Mouse (Mus musculus): Measurements from ENCODE around the gene Rnf31.

Gene Rnf31

DNA sequence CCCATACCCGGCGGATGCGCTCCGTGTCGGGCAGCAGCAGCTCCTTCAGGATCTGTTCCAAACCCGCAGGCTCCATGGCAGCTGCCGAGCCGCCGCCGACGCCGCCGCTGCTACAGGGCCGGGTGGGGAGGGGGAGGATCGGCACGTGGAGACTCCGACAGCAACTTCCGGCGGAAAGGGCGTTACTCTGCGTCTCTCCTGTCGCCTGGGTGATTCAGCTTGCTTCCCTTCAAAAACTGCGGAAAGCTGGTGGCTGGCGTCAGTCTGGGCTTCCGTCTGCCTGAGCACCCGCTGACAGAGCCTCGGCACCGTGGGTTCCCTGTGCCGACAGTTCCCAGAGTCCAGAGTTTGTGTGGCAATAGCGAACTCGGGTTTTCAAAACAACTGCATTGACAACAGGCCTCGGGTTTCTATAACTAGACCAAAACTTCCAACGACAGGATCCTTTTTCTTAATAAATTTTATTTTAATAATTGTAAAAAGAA, 44.1 kb downstream of the Rnf31 start, which contains the start of gene Ipo4:
Gene Ipo4 (minus strand): TSS at position 435 of the 485 bp plus-strand sequence.
- in situ Hi-C loops (cut with MboI; ENCODE audit: low pct_unique_long_range_greater_than_20kb in 1 of 2, low sequenced_read_pairs in 2 of 2, unreplicated experiment in 1 of 2): no loop called here

DNA sequence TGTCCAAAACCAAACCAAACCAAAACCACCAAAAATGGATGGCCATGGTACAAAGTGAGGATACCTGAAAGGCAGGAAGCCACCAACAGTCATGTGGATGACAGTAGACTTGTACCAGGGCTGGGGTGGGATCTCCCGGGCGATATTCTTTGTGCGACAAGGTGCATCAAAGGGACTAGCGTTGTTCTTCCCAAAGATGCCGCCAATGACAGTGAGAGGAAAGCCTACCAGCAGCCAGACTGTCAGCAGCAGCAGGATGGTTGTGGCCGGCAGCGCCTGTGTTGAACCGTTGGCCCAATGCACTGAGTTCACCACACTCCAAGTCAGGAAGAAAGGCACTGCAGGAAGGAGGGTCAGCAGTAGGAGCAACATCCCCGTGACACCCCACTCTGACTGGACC, 46.3 kb downstream of the Rnf31 start, which contains the start of gene Gm49378:
Gene Gm49378 (minus strand): TSS at position 101 of the 400 bp plus-strand sequence.
- in situ Hi-C loops (cut with MboI; ENCODE audit: low pct_unique_long_range_greater_than_20kb in 1 of 2, low sequenced_read_pairs in 2 of 2, unreplicated experiment in 1 of 2): no loop called here

DNA sequence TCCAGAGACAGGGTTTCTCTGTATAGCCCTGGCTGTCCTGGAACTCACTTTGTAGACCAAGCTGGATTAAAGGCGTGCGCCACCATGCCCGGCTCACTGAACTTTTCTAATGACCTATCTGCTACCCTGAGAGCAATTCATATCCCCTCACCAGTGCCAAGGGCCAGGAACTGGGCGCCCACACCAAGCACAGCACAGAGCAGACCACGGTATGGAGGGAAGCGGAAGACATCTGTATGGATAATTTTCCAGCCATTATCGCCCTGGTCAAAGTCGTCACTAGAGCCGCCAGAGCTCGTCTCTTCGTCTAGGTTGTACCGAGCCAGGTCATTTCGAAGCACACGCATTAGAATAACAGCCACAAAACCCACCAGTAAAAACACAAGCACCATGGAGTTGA, 49.3 kb downstream of the Rnf31 start:
- in situ Hi-C loops (cut with MboI; ENCODE audit: low pct_unique_long_range_greater_than_20kb in 1 of 2, low sequenced_read_pairs in 2 of 2, unreplicated experiment in 1 of 2): no loop called here

DNA sequence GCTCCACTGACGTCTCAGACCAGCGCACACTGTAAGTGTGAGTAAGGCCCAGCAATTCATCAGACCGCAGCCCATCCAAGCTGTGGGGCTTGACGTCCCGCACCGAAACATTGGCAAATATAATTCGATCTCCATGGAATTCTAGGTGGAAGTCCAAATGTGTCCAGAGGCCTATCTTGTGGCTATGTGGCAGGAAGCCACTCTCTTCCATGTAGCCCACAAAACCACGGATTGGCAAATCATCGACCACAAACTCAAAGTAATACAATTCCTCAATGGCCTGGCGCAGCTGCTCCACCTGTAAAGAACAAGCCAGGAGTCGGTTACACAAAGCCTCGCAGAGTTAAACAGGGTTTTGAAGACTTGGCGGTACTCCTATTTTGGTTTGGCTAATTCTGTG, 49.8 kb downstream of the Rnf31 start:
- in situ Hi-C loops (cut with MboI; ENCODE audit: low pct_unique_long_range_greater_than_20kb in 1 of 2, low sequenced_read_pairs in 2 of 2, unreplicated experiment in 1 of 2): no loop called here

DNA sequence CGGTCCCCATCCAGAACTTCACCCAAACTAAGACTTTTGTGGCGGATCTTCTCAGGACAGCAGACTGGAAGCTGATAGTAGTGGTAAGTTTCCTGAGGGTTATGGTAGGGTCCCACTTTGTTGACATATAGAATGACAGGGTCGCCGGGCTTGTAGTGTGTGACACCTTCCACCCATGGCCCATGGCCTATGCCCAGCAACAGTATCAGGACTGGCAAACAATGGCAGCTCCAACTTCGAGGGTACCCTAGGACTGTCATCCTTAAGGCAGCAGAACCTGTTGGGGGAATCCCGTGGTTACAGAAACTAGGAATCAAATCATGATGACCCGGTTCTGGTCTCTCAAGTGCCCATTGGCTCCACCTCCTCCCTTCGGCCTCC, 51.2 kb downstream of the Rnf31 start:
- in situ Hi-C loops (cut with MboI; ENCODE audit: low pct_unique_long_range_greater_than_20kb in 1 of 2, low sequenced_read_pairs in 2 of 2, unreplicated experiment in 1 of 2): no loop called here

DNA sequence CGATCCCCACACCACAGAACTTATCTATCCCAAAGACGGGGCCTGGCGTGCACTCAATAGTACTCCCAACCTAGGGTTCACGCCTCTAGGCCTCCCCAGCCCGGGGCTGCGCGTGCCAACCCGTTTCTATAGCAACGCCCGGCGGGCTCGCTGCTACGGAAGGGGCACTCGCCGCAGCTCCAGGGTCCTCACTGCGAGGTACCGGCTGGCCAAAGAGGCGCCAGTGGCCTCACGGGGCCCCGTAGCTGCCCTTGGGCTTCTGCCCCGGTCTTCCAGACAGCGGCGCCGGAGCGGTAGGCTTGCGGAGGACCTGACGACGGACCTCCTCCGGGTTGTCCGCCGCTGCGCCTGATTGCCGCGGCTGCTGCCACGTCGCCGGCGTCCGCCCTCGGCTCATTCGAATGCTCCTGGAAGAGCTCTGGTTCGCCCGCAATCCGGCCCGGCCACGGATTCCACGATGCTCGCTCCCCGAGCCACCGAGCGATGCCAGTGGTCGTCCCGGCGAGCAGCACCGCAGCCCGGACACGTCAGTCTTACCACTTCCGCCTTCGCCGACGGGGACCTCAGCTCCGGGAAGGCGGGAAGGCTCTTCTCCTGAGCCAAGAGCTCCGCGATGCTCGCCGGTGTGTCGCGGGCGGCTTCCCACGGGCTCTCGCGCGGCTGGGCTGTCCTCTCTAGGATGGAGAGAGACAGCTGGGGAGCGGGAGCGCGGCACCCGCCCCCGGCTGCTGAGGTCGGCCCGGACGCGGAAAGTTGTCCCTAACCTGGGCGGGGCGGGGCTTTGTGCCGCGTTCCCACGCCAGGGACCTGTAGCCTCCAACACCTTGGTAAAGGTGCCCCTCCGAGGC, 51.8 kb downstream of the Rnf31 start, which contains the start of gene Tm9sf1:
Gene Tm9sf1 (minus strand): TSS at position 747 of the 848 bp plus-strand sequence.
- in situ Hi-C loops (cut with MboI; ENCODE audit: low pct_unique_long_range_greater_than_20kb in 1 of 2, low sequenced_read_pairs in 2 of 2, unreplicated experiment in 1 of 2): no loop called here

DNA sequence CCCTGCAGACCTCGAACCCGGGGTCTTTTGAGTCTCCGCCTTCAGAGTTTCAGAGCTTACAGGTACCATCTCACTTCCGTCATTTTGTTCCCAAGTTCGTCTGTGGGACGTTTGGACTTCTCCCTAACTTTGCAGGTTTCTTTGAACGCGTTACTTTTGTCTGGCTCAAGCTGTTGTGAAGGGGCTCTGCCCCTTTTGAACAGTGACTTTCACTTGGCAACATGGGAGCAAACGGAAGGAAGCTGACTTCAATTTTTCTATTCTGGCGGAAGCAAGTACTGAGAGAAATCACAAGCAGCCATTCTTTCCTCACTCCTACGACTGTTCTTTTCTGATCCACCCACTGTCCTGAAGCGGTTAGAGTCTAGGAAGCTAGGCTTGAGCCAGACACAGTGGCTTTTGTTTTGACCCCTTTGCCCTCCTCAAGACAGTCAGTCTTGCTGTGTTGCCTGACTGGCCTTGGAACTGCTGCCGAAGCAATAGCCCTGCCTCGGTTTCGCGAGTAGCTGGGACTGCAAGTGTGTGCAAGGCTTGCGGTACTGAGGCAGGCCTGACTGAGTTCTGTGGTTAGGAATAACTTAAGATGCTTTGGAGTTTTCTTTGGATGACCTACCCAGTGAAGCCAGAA, 52.9 kb downstream of the Rnf31 start:
- in situ Hi-C loops (cut with MboI; ENCODE audit: low pct_unique_long_range_greater_than_20kb in 1 of 2, low sequenced_read_pairs in 2 of 2, unreplicated experiment in 1 of 2): no loop called here

DNA sequence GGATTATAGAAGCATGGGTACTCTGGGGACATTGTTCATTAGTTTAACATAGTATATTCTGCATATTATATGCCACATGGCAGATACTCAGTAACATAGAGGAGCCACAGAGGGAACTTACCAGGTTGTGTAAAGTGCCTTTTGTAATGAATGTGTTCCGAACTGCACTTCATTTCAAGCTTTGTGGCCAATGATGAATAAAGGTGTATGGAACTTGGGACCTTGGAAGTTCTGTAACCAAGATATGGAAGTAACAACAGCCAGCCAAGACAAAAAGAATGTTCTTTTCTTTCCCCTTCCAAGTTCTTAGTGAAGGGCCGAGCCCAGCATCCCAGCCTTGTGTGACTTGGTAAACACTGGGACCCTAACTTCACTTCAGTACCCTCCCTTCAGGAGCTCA, 58.4 kb downstream of the Rnf31 start, which contains the start of gene Tssk4:
Gene Tssk4 (plus strand): TSS at position 301 of the 400 bp plus-strand sequence.
- in situ Hi-C loops (cut with MboI; ENCODE audit: low pct_unique_long_range_greater_than_20kb in 1 of 2, low sequenced_read_pairs in 2 of 2, unreplicated experiment in 1 of 2): no loop called here

DNA sequence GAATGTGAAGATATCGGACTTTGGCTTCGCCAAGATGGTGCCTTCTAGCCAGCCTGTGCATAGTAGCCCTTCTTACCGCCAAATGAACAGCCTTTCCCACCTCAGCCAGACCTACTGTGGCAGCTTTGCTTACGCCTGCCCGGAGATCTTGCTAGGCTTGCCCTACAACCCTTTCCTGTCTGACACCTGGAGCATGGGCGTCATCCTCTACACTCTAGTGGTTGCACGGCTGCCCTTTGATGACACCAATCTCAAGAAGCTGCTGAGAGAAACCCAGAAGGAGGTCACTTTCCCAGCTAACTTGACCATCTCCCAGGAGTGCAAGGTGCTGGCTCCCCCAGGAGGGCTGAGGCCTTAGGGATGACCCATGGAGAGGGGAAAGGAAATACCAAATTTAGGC, 60.0 kb downstream of the Rnf31 start:
- in situ Hi-C loops (cut with MboI; ENCODE audit: low pct_unique_long_range_greater_than_20kb in 1 of 2, low sequenced_read_pairs in 2 of 2, unreplicated experiment in 1 of 2): no loop called here

All from mouse embryonic stem cell (cell line).